Mouse (Mus musculus): ENCODE data around the gene Gm10563. TPM values are rescaled to one million over a fixed set of nuclear protein-coding genes. Genes with fewer than 3 reads are reported as not detected.

Gene Gm10563
- polyA plus RNA-seq, 1 experiment from 2014 or later, result not detected

- Histone ChIP-seq H3K9me3 (ENCODE audit: control insufficient read depth, low read length) (no peaks in the 10 kb centered on the region), H3K4me2 (ENCODE audit: low read depth, low read length) (no peak overlapping the region), H3K27ac (ENCODE audit: low read length) (no peak overlapping the region), H3K4me3 (ENCODE audit: low read length) (no peak overlapping the region), H3K4me1 (replicated peaks; ENCODE audit: control insufficient read depth, insufficient read depth, low read length) (0 out of 2 replicates have a peak, but pooled peaks cover 5% of the 10 kb centered on the region), H3K36me3 (ENCODE audit: control insufficient read depth, insufficient read depth, low read length) (0 out of 2 replicates have a peak, but pooled peaks cover 3% of the 10 kb centered on the region), H3K27me3 (ENCODE audit: control insufficient read depth, insufficient read depth, low read depth, low read length) (no peaks in the 10 kb centered on the region), H3K9ac (ENCODE audit: low read length) (no peak overlapping the region)
- WGBS, result 86% methylated on average over 6 of the region's 6 CpGs
- no peak for ATAC-seq (ENCODE audit: low read depth)
These were observed 41.4 kb downstream of the Gm10563 start for GRCm38 (mm10) chr4:155603801-155604200.

GRCm38 (mm10) chr4:155602753-155603152 lies 42.5 kb downstream of the Gm10563 start:
- H3K27me3 ChIP-seq (ENCODE audit: control insufficient read depth, insufficient read depth, low read depth, low read length), result no peaks in the 10 kb centered on the region
- H3K4me1 ChIP-seq (replicated peaks; ENCODE audit: control insufficient read depth, insufficient read depth, low read length), result 0 out of 2 replicates have a peak, but pooled peaks cover 5% of the 10 kb centered on the region
- no peak overlapping the region; the same call in 1 of the 2 replicates for H3K4me3 ChIP-seq (ENCODE audit: low read length)
- no peaks in the 10 kb centered on the region; the same call in 1 of the 2 replicates for H3K9me3 ChIP-seq (ENCODE audit: control insufficient read depth, low read length)
- 79% methylated on average over 1 of the region's 1 CpGs for WGBS
- 0 out of 2 replicates have a peak, but pooled peaks cover 3% of the 10 kb centered on the region for H3K36me3 ChIP-seq (ENCODE audit: control insufficient read depth, insufficient read depth, low read length)
- H3K4me2 ChIP-seq (ENCODE audit: low read depth, low read length), result peak overlapping the region; percentile 77
- no peak for ATAC-seq (ENCODE audit: low read depth)
- H3K27ac ChIP-seq (ENCODE audit: low read length), result no peak overlapping the region
- H3K9ac ChIP-seq (ENCODE audit: low read length), result no peak overlapping the region

- Histone ChIP-seq H3K27ac (ENCODE audit: low read length) (peak overlapping the region; percentile 99), H3K9ac (ENCODE audit: low read length) (peak overlapping the region; percentile 94), H3K9me3 (ENCODE audit: control insufficient read depth, low read length) (no peaks in the 10 kb centered on the region; the same call in 1 of the 2 replicates), H3K36me3 (ENCODE audit: control insufficient read depth, insufficient read depth, low read length) (0 out of 2 replicates have a peak, but pooled peaks cover 3% of the 10 kb centered on the region), H3K4me2 (ENCODE audit: low read depth, low read length) (peak overlapping the region; percentile 77), H3K4me3 (ENCODE audit: low read length) (peak overlapping the region; percentile 85), H3K27me3 (ENCODE audit: control insufficient read depth, insufficient read depth, low read depth, low read length) (no peaks in the 10 kb centered on the region), H3K4me1 (replicated peaks; ENCODE audit: control insufficient read depth, insufficient read depth, low read length) (0 out of 2 replicates have a peak, but pooled peaks cover 5% of the 10 kb centered on the region)
- WGBS, result 2% methylated on average over 30 of the region's 31 CpGs
- ATAC-seq (ENCODE audit: low read depth), result no peak
These were observed 43.2 kb downstream of the Gm10563 start for GRCm38 (mm10) chr4:155601997-155602456.

GRCm38 (mm10) chr4:155601091-155601996 lies 43.9 kb downstream of the Gm10563 start, which contains the start of gene Slc35e2:
Slc35e2 (plus strand) TSS chr4:155601416.
- peak; percentile 98 for ATAC-seq (ENCODE audit: low read depth)
- H3K4me2 ChIP-seq (ENCODE audit: low read depth, low read length), result peak within 1 kb of the TSS; percentile 77

GRCm38 (mm10) chr4:155599901-155600825 lies 45.0 kb downstream of the Gm10563 start:
- Histone ChIP-seq H3K4me3 (ENCODE audit: low read length) (peak overlapping the region; percentile 85), H3K4me1 (replicated peaks; ENCODE audit: control insufficient read depth, insufficient read depth, low read length) (0 out of 2 replicates have a peak, but pooled peaks cover 5% of the 10 kb centered on the region), H3K27me3 (ENCODE audit: control insufficient read depth, insufficient read depth, low read depth, low read length) (no peaks in the 10 kb centered on the region), H3K36me3 (ENCODE audit: control insufficient read depth, insufficient read depth, low read length) (no peaks in the 10 kb centered on the region), H3K9me3 (ENCODE audit: control insufficient read depth, low read length) (no peaks in the 10 kb centered on the region; the same call in 1 of the 2 replicates), H3K27ac (ENCODE audit: low read length) (no peak overlapping the region; the same call in 1 of the 2 replicates), H3K9ac (ENCODE audit: low read length) (no peak overlapping the region), H3K4me2 (ENCODE audit: low read depth, low read length) (peak overlapping the region; percentile 77)
- WGBS, result 76% methylated on average over 10 of the region's 11 CpGs
- ATAC-seq (ENCODE audit: low read depth), result no peak

More at GRCm38 (mm10) chr4:155601091-155601996, 43.9 kb downstream of the Gm10563 start, which contains the start of gene Slc35e2:
- H3K9me3 ChIP-seq (ENCODE audit: control insufficient read depth, low read length), result no peaks in the 10 kb centered on the region; the same call in 1 of the 2 replicates
- peak within 1 kb of the TSS; percentile 94 for H3K9ac ChIP-seq (ENCODE audit: low read length)
- H3K27me3 ChIP-seq (ENCODE audit: control insufficient read depth, insufficient read depth, low read depth, low read length), result no peaks in the 10 kb centered on the region
- H3K36me3 ChIP-seq (ENCODE audit: control insufficient read depth, insufficient read depth, low read length), result 0 out of 2 replicates have a peak, but pooled peaks cover 3% of the 10 kb centered on the region
- H3K4me1 ChIP-seq (replicated peaks; ENCODE audit: control insufficient read depth, insufficient read depth, low read length), result 0 out of 2 replicates have a peak, but pooled peaks cover 5% of the 10 kb centered on the region
- peak within 1 kb of the TSS; percentile 85 for H3K4me3 ChIP-seq (ENCODE audit: low read length)
- peak within 1 kb of the TSS; percentile 99 for H3K27ac ChIP-seq (ENCODE audit: low read length)
- under 1% methylated on average over 55 of the region's 65 CpGs for WGBS

- H3K36me3 ChIP-seq (ENCODE audit: control insufficient read depth, insufficient read depth, low read length), result no peaks in the 10 kb centered on the region
- no peak overlapping the region for H3K4me2 ChIP-seq (ENCODE audit: low read depth, low read length)
- WGBS, result 14% methylated on average over 20 of the region's 20 CpGs
- no peak overlapping the region for H3K4me3 ChIP-seq (ENCODE audit: low read length)
- no peaks in the 10 kb centered on the region for H3K27me3 ChIP-seq (ENCODE audit: control insufficient read depth, insufficient read depth, low read depth, low read length)
- no peak overlapping the region for H3K9ac ChIP-seq (ENCODE audit: low read length)
- no peak overlapping the region for H3K27ac ChIP-seq (ENCODE audit: low read length)
- ATAC-seq (ENCODE audit: low read depth), result no peak
- 0 out of 2 replicates have a peak, but pooled peaks cover 5% of the 10 kb centered on the region for H3K4me1 ChIP-seq (replicated peaks; ENCODE audit: control insufficient read depth, insufficient read depth, low read length)
- H3K9me3 ChIP-seq (ENCODE audit: control insufficient read depth, low read length), result no peaks in the 10 kb centered on the region; the same call in 1 of the 2 replicates
These were observed 46.7 kb downstream of the Gm10563 start for GRCm38 (mm10) chr4:155598536-155598935.

GRCm38 (mm10) chr4:155596606-155597005 lies 48.6 kb downstream of the Gm10563 start:
- no peak for ATAC-seq (ENCODE audit: low read depth)
- 0 out of 2 replicates have a peak, but pooled peaks cover 3% of the 10 kb centered on the region for H3K4me1 ChIP-seq (replicated peaks; ENCODE audit: control insufficient read depth, insufficient read depth, low read length)
- no peak overlapping the region for H3K4me2 ChIP-seq (ENCODE audit: low read depth, low read length)
- H3K4me3 ChIP-seq (ENCODE audit: low read length), result no peak overlapping the region
- no peak overlapping the region for H3K27ac ChIP-seq (ENCODE audit: low read length)
- no peak overlapping the region for H3K9ac ChIP-seq (ENCODE audit: low read length)
- no peaks in the 10 kb centered on the region for H3K27me3 ChIP-seq (ENCODE audit: control insufficient read depth, insufficient read depth, low read depth, low read length)
- H3K9me3 ChIP-seq (ENCODE audit: control insufficient read depth, low read length), result no peaks in the 10 kb centered on the region; the same call in 1 of the 2 replicates
- WGBS, result 78% methylated on average over 5 of the region's 5 CpGs
- no peaks in the 10 kb centered on the region for H3K36me3 ChIP-seq (ENCODE audit: control insufficient read depth, insufficient read depth, low read length)

- H3K4me3 ChIP-seq (ENCODE audit: low read length), result no peak overlapping the region
- H3K4me1 ChIP-seq (replicated peaks; ENCODE audit: control insufficient read depth, insufficient read depth, low read length), result 0 out of 2 replicates have a peak, but pooled peaks cover 3% of the 10 kb centered on the region
- no peaks in the 10 kb centered on the region; the same call in 1 of the 2 replicates for H3K9me3 ChIP-seq (ENCODE audit: control insufficient read depth, low read length)
- H3K27ac ChIP-seq (ENCODE audit: low read length), result no peak overlapping the region
- no peak for ATAC-seq (ENCODE audit: low read depth)
- WGBS, result 72% methylated on average over 3 of the region's 3 CpGs
- H3K9ac ChIP-seq (ENCODE audit: low read length), result no peak overlapping the region
- no peaks in the 10 kb centered on the region for H3K36me3 ChIP-seq (ENCODE audit: control insufficient read depth, insufficient read depth, low read length)
- H3K4me2 ChIP-seq (ENCODE audit: low read depth, low read length), result no peak overlapping the region
- no peaks in the 10 kb centered on the region for H3K27me3 ChIP-seq (ENCODE audit: control insufficient read depth, insufficient read depth, low read depth, low read length)
These were observed 49.4 kb downstream of the Gm10563 start for GRCm38 (mm10) chr4:155595777-155596176.

Measured in lung, embryonic 16.5 days (tissue).